Mouse (Mus musculus) ZHBTc4 (cell line): ENCODE results near the gene Pappa2.

ENCODE experiments used
- DNase-seq: peaks from one replicate; pipeline ENCODE4 v3.0.0-alpha.2; 2011; ENCODE audit warnings: low read depth, low spot score

Pappa2 gene

DNA sequence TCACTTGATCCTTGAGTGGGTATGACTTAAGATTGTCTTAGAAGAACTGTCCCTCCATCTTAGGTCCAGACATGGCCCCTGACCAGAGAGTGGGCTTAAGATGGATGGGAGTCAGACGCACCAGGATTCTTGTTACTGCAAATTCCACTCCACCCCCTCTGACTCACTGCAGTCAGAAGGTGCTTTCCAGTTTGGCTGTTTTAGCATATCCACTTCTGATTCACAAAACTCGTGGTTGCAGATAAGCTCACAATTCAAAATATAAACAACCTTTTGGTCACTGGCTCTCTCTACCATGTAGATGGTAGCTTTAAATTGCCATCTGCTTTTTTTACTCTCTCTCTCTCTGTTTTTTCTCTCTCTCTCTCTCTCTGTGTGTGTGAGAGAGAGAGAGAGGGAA is 214.4 kb downstream of the Pappa2 start:
- DNase-seq, result no peak

DNA sequence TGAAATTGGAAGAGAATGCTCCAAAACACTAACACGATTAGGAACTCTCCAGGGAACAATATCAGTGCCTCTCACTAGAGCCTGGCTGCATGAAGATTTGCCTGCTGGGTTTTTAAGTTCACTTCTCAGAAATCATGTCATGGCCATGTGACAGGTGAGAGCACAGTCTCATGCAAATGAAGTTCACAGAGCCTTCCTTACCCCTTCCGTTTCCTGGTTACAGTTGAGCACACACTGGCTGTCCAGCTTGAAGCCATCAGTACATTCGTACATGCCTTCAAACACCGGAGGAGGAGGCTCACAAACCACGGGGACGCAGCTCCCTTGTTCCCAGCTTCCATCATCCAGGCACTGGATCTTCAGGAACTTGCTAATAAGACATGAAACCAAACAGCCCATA is 215.6 kb downstream of the Pappa2 start:
- peak; percentile 3 for DNase-seq

DNA sequence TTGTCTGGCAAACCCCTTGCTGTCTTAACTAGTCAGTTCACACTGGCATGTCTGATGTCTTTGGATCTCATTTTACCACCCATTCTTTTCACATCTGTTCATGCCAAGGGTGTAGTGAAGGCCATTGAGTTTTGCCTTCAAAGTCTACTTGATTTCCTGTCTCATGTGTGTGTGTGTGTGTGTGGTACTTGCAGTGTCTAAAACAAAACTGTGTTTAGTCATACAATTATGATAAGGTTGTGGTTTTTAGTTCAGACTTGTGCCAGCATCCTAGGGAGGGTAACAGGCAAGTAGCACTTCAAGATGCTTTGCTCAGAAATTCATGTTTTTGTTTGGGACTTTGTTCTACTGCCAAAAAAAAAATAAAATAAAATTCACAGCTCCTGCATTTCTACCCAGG is 216.1 kb downstream of the Pappa2 start:
- no peak for DNase-seq

DNA sequence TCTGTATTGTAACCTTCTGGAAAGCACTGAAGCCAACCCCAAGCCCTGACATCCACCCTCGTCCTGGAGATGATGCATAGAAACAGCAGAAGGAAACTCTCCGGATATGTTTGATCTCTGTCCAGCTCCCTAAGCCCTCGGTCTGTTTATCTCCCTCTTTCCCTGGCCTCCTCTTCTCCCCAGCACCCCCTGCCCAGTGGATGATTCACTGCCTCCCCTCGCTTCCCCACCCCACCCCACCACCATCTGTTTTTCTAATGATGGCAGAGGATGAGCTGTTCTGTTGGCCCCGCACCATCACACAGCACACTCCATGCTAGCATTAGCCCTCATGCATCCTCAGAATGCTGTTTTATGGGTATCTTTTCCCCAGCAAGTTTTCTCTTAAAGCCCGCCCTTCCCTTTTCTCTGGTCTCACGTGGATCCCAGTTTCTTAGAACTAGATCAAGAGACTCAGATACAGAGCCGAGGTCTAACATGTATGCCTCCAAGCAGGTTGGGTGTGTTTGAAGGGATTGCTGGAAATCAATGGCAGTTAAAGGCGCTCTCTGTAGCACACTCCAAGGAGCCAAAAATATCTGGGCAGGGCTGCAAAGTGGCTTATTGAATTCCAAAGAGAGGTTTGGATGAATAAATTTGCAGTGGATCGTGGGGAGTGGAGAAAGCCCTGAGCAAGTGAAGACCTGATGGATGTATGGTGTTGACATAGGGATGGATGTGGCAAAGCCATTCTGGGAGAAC is 231.8 kb downstream of the Pappa2 start:
- DNase-seq, result no peak

DNA sequence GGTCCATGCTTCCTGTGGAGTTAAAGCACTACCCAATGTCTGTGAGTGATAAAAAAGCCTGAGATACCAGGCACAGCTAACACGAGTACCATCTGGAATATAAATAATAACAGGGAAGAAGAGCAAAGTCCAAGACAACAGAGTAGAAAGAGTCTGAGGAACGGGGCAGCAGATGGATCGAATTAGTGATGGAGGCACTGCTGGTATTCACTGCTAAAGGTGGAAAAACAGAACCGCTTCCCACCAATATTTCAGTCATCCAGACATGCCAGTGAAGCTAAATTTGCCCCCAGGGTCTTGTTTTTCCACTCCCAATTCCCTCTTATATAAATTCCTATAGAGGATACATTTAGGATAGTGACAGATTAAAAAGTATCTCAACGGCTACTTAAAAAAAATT is 238.8 kb downstream of the Pappa2 start:
- no peak for DNase-seq

DNA sequence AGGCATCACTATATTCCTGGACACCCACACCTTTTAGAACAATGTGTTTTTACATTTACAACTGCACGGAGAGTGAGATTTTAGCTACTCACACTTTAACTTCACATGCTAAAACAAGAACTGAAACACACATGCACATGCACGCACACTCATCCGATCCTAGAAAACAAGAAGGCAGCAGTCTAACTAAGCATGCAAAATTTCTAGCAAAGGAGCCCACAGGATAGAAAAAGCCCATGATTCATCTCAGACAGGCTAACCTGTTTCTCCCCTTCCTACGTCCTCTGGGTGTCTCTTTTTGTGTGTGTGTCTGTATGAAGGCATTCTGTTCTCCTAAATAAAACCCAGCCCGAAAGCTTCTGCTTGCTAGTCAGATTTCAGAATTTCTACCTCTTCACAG is 239.3 kb downstream of the Pappa2 start:
- DNase-seq, result no peak

DNA sequence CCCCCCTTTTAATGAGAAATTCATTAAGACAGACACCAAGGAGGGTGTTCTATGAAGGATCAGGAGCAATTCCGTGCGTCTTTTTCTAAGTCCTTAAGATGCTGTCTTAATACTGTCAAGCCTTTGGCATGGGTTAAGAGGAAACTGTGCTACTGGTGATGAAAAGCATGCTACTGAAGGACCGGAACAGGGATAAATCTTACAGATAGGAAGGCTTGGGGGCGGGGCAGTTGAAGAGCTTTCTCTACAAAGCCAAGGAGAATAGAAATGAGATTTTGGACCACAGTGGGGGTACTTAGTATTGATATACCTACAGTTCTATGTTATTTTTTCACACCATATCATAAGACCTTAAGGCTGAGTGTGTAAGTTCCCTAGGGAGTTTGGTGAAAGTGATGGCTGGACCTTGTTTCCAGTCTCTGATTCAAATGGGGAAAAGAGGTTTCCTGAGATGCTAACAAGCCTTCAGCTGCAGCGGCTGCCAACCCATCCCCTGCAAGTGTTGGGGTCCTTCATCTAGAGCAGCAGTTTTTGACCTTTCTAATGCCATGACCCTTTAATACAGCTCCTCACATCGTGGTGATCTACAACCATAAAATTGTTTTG is 240.0 kb downstream of the Pappa2 start:
- DNase-seq, result no peak

DNA sequence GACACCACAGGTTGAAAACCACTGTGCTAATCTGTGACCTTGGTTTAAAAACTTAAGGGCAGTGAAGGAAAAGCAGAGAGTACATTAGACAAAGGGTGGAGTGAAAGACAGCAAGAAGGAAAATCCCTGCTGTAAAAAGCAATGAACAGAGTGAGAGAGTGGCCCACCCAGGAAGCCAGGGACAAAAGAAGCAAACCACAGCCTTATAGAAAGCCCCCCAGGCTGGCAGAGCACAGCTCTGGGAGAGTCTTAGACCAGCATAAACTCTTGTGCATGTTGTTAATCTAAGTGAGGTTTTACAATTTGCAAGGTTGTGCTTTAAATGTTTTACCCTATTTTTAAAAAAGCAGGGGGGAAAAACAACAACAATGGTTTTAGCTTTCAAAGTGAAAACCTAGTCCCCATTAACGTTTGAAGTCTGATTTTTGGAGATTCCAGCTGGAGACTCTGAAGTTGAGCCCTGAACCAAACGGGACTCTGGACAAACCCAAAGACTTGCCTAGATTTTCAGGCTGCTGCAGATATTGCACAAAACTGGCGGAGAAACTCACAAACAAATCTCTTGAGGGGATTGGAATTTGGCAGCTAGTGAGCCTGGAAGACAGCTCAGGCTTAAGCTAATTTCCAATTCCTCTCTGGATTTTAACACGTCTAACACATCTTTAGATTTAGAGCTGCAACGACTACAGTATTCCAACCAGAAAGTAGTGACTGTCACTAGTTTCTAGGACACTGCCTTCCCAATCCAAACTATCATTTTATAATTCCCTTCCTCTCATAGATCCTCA is 241.0 kb downstream of the Pappa2 start:
- no peak for DNase-seq

DNA sequence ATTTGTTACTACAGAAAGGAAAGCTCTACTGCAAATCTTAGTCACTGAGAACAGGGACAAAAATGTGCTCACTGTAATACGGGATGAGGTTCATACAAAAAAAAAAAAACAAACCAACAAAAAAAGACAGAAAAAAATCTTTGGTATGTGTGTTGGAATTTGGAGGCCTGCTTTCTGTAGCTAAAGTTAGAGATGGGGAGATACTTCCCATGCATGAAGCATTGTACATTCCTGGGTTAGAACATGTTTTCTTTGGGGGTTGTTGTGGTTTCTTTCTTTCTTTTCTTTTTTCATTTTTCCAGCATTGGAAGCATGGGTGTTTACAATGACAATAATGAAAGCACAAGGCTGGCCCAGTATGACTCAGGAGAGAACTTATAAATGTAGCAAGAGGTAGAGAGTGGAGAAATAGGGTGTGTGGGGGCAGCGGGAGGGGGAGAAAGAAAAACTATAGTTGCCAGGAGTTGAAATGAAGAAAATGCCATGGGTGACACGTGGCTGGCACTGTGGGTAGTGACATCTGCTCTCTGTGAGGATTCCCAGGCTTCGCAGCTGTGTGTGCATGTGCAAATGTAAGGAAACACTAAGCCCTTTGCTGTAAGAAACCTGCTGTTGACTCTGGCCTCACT is 247.3 kb downstream of the Pappa2 start:
- no peak for DNase-seq

DNA sequence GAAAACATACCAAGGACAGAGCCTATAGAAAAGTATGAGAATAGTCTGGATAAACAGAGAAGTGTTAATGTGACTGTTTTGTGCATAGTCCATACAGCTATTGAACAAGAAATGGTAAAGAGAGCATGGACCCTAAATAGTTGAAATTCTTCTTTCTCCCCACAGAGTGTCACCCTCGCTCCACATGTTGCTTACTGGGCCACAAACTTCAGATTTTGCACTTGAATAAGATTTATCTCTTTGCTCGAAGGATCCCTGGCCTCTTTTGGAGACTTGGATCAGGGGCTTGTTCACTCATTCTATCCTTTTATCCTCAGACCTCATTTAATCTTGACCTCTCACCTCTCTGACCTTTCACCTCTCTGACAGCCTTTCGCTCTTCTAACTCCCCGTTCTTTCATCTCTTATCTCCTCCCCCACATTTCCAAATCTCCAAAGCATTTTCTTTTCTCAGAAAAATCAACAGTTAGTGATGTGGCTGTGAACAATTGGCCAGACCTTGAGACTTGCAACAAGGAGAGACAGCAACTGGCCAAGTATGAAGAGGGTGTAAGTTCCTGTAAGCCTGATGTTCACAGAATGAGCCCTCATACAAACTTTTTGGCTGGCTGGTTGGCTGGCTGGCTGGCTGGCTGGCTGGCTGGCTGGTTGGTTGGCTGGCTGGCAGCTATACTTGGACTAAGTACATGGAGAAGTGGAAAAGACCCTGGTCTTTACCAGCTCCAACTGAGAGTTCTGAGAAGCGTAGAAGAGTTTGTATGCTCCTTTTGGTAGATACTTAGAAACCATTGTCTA is 266.8 kb downstream of the Pappa2 start:
- peak; percentile 3 for DNase-seq

DNA sequence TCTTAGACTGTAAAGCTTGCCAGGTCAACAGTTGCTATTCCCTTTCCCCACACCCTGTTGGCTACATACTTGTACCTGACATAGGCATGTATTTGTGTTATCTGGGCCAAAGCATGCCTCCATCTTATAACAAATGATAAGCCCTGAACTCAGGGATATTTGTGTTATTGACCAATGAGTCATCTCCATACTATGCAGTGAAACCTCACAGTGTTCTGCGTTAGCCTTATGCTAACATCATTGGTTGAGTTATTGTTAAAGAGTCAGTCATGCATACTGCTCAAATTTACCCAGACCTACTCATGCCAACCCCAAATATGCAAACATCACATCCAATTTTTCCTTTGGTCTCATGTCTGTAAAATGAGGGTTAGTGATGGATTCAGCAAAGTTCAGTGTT is 279.0 kb downstream of the Pappa2 start:
- no peak for DNase-seq

DNA sequence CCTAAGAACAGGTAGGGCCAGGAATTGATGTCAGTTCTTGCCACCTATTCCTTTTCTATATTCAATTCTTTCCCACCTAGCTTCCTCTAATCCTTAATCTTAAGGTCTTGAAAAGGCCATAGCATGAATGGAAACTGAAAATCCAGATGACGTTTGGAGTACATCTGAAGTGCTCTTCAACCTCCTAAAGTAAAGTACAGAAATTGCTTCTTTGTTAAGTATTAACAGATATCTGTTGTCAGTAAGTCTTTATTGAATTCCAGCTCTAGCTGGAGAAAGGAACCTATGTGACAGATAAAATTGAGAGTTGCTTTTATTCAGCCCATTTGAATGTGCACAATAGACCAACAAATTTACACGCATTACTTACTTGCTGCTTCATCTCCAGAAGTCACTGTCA is 280.1 kb downstream of the Pappa2 start:
- no peak for DNase-seq

DNA sequence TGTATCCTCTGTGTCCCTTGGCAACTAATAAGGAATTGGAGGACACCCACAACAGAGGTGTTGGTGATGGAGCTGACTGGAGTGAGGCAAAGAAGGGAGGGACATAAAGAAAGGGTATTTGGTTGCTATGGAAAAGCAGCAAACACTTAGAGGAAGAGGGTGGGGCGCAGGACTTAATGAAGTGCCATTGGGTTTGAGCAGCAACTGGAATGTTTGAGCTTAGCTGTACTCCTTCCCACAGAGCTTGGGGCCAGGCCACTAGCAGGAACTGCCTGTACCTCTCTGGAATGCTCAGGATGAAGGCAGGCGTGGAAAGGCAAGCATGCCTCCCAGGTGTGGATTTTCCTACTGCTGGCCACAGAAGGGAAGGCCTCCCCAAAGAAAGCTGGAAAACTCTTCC is 281.0 kb downstream of the Pappa2 start:
- peak; percentile 2 for DNase-seq

DNA sequence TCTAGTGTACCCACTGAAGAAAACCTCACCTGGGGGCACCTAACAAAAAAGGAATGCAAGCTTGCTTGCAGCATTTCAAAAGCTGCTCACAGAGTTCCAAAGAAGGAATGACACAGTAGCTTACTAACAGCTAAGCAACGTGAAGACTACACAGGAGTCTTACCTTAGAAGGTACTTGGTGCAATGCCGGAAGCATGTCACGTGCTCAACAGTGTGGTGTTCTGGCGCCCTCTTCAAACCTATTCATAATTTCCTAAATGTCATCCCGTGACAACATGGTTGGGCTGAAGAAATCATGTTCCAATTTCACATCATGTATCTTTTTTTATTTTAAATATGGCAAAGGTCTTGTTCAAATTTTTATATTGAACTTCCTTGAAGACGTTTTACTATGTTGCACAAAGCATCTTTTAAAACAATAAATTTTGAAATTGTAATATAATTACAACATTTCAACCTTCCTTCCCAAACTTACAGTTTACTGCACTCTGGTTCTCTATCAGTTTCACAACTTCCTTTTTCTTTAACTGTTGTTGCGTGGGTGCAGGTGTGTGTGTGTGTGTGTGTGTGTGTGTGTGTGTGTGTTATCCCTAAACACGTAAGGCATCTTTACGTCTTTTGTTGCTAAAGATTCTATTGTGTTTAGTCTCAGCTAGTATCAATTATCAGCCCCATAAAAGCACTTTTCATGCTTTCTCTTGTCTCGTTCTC is 282.3 kb downstream of the Pappa2 start:
- no peak for DNase-seq

DNA sequence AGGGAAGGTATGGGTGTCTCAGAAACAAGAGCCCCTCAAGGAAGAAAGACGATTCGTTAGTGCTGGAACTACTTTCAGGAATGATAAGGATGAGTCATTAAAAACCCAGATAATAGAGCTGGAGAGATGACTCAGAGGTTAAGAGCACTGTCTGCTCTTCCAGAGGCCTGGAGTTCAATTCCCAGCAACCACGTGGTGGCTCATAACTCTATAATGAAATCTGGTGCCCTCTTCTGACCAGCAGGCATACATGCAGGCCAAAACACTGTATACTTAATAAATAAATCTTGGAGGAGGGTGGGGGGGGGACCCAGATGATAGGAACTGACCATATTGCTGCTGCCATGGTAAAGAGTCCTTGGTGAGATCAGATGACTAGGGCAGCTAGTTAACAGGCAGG is 282.9 kb downstream of the Pappa2 start:
- DNase-seq, result no peak

DNA sequence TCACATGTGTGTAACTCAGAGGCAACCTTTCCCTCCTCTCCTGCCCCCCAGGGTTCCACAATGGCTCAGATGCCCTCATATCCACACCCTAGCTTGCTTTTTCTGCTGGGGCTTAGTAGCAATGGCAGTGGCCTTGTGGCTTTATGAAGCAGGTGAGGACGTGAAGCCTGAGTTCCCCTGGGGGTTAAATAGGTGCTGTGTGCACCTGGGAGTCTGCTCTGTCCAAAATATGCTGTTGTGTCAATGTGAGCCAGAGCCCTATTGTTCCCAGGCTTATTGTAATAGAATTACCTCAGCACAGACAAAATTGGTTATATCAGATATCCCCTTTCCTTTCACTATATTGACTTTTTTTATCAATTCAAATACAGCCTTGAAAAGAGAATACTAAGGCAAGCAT is 292.6 kb downstream of the Pappa2 start:
- no peak for DNase-seq

DNA sequence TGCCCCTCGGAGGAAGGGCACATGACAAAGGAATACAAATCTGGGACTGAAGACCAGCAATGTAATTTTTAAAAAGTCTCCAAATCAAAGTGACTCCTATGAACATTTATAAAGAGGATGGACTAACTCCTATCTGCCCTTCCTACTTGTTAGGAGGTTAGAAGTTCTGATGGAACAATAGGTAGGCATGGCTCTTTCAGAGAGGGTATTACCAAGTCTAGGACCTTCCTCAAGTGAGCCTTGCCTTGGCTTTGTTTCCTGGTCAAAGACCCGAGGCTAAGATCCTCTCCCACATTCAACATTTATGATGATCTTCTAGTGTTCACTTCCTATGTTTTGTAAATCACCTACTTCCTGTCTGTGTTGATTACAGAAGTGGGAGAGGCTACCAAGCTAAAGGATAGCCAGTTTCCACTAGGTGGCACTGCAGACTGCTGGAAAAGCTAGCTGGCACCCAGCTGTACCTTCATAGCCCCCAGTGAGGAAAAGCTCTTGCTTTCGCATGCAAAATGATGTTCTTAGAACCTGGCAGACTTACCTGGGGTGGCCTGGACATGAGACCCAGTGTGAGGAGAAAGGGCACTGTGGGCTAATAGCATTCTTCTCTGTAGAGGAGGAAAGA is 310.2 kb downstream of the Pappa2 start:
- DNase-seq, result peak; percentile 71

DNA sequence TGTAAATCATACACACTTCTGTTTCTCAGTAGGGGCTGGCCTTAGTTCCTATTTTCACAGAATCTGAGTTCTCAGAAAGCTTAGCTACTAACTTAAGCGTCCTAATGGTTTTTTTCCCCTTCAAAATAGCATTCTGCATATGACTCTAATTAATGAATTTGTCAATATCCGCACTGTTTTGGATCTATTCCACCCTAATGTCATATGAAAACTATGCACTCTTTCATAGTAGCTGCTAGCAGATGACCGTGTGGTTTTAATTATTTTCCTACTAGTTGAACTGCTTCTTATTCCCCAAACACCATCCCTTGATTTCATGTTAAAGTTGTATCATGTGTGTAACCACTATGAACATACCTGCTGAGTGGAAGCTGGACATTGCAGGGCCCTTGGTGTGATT is 314.3 kb downstream of the Pappa2 start:
- DNase-seq, result no peak
